Mouse (Mus musculus): ENCODE data around the gene Mia2.

Mia2 gene

DNA sequence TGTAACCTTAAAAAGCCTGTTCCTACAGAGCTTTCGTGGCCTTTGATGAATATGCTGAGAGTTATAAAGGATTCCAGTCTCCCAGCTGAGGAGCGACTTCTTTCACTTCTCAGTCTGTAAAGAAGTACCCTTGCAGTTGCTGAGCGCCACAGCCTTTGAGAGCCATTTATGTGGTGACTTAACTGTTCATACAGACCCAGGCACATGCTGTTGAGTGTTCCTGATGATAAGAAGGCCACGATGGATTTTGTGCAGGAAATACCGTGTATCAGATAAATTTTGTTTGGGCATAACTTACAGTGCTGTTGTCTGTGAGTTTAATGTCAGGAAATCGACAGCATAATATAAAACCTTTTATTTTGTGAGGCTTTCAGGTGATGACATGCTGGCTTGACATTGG lies 68.9 kb downstream of the Mia2 start:
- DNase-seq (ENCODE audit: low read depth, low spot score), result no peak

DNA sequence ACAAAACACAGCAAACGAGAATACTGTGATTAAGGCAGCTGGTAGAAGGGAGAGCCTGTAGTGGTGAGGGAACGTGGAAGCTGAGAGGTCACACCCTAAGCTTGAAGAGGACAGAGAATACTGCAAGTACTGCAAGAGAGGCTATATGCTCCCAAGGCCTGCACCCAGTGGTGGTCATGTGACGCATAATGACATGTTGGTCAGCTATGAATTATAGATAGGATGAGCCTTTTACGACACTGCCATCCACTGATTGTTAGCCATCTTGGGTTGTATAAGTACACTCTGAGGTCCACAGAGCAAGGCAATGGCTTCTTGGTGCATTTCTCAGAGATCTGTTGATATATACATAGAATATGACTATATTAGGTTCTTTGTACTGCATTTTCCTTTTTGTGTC lies 71.0 kb downstream of the Mia2 start:
- DNase-seq (ENCODE audit: low read depth, low spot score), result no peak

DNA sequence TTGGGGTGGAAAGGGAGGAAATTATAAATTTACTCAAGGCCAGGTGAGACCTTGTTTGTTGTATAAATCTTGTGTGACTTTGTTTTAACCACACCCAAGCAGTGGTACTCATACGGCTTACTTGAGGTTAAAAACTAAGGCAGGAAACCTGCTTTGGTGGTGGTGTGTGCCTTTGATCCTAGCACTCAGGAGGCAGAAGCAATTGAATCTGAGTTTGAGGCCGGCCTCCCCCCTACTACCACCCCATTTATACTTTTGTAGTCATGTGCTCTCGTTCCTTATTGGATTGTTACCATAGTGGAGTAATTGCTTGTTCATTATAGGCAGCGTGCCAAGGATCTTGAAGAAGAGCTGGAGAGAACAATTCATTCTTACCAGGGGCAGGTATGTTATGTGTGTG lies 74.3 kb downstream of the Mia2 start:
- DNase-seq (ENCODE audit: low read depth, low spot score), result no peak

DNA sequence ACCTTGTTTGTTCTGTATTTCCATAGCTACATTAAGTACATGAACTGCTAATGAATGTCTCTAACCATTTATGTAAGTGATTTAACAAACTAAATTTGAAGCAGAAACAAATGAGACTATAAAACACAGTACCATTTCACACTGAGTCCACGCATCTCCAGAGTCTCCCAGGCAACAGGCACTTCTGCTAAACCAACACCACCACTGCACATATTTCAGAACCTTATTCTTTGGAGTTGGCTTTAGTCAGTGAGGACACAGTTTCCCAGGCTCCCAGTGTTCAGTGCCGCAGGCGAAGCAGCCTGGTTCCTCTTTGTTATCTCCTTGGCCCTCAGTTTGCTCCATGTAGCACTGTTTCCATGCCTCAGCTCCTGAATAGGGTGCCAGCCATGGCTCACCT lies 82.2 kb downstream of the Mia2 start:
- DNase-seq (ENCODE audit: low read depth, low spot score), result no peak

DNA sequence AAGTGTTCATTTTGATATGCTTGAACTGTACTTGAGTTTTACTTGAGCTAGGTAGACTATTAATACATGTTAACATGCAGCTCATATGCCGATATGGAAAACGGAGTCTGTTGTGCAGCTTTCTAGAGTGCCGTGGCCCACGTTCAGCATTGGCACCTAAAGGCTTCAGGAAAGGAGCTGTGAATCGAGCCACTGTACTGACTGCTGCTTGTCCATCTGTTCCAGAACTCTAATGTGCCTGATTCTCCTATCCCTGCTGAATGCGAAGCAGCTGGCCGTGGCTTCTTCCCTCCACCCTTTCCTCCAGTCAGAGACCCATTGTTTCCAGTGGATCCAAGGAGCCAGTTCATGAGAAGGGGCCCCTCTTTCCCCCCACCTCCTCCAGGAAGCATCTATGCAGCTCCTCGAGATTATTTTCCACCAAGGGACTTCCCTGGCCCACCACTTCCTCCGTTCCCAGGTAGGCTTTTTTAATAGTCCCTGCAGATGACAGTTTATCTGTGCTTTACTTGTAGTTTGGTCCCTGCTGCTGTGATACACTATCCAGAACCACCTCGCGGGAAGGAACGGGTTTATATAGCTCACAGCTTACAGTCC lies 92.6 kb downstream of the Mia2 start:
- no peak for DNase-seq (ENCODE audit: low read depth, low spot score)

DNA sequence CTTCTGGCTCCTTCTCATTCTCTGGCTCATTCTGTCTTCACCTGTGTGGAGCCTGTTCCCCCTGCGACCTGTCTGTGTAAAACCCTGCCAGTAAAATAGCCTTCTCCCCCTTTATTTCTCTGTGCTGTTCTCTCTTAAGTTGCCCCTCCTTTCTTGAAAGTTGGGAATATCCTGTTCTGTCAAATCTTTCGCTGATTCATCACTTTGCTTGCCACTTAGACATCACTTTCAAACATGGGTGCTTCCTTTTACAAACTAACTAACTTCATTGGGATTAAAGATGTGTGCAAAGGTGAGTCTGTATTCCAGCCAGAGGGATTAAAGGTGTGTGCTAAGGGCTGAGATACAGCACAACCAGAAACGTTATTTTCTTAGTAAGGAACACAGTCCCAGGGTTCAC lies 98.0 kb downstream of the Mia2 start:
- DNase-seq (ENCODE audit: low read depth, low spot score), result no peak

DNA sequence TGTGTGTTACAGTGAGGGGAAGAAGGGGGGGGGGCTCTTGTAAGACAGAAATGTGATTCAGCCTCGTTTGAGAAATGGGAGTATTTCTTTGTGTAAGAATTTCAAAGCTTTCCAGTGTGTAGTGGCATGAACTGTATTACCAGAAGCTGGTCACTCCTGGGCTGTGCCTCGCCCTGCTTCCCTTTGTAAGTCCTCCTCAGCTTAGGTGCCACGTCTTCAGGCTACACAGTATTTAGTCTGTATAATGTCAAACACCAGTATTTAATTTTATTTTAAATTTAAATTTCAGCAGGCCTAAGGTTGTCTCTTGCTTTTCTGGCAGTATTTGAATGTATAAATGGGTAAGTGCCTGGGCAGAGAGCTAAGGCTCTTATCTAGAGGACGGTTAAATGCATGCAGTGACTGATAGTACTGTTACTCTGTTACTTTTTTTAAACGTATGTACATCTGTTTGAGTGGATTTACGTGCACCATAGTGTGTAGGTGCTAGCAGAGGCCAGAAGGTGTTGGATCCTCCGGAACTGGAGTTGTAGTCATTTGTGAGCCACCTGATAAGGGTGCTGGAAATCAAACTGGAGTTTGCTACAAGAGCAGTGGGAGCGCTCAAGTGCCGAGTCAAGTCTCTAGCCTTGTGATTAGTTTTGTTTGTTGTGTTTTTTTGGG lies 98.9 kb downstream of the Mia2 start:
- DNase-seq (ENCODE audit: low read depth, low spot score), result no peak

DNA sequence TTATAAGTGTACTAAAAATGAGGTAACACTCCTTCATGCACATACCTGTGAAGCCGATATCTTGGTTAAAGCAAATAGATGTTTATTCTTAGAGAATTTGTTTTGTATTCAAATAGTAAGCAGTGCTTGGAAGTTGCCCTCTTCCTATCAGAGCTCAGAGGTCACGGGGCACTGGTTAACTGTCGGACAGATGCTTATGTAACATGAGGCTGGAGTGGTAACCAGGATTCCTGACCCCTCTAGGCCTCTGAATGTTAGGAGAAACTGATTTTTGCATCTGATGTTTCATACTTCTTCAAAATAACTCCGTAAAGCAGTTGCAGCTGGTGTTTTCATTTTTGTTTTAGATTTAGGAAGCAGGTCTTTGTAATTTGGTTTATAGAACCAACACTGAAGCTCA lies 99.5 kb downstream of the Mia2 start:
- DNase-seq (ENCODE audit: low read depth, low spot score), result no peak

DNA sequence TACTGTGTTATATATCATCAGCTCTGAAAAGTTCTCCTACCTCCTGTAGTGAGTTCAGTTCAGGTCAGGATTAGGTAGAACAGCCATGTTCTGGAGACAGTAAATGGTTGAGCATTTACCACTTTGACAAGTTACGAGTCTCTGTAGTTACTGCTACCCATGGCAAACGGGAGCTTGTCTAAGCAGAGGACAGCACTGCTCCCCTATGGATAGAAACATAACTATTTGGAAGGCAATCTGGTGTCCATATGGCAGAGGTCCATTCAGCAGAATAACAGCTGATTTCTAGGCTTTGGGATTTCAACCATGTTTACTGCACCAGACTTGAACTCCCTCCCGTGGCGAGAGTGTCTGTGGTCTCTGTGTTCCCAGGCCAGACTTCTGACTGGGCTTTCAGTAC lies 100.3 kb downstream of the Mia2 start:
- DNase-seq (ENCODE audit: low read depth, low spot score), result no peak

DNA sequence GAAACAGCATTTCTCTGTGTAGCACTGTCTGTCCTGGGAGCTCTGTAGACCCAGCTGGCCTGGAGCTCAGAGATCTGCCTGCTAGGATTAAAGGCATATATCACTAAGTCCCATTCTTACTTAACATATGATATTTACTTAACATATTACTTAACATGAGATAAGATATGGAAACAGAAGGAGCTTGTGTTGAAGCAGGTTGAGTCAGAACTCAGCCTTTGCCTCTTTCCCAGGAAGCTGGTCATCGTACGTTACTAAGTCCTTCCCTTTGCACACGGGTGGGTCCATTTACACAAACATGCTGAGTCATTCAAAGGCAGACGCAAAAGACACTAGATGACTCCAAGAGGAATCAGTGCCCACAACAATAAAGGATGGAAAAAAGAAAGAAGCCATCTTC lies 103.2 kb downstream of the Mia2 start:
- no peak for DNase-seq (ENCODE audit: low read depth, low spot score)

DNA sequence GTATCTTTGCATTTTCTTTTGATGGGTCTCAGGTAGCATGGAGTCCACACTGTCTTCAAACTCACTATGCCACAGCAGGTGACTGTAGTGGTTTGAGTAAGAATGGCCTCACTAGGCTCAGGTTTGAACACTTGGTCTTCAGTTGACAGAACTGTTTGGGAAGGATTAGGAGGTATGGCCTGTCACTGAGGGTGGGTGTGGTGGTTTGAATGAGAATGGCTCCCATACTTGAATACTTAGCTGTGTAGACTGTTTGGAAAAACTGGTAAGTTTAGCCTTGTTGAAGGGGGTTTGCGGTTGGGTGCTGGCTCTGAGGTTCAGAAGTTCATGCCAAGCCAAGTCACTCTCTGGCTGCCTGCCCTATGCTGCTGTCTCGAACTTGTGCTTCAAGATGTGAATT lies 103.8 kb downstream of the Mia2 start:
- no peak for DNase-seq (ENCODE audit: low read depth, low spot score)

DNA sequence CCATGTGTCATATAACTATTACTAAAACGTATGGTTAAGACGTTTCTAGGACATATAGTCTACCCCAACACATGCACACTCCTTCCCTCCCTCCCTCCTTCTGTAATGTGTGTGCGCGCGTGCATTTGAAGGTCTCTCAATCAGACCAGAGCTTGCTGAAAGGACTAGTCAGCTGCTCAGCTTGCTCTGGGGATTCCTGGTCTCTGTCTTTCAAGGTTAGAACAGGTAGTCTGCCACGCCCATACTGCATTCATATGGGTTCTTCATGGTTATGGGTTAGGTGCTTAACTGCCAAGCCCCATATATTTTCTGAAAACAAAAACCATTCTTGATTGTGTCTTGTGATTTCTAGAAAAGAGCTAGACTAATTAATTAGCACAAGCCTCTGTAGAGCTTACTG lies 110.0 kb downstream of the Mia2 start:
- no peak for DNase-seq (ENCODE audit: low read depth, low spot score)

DNA sequence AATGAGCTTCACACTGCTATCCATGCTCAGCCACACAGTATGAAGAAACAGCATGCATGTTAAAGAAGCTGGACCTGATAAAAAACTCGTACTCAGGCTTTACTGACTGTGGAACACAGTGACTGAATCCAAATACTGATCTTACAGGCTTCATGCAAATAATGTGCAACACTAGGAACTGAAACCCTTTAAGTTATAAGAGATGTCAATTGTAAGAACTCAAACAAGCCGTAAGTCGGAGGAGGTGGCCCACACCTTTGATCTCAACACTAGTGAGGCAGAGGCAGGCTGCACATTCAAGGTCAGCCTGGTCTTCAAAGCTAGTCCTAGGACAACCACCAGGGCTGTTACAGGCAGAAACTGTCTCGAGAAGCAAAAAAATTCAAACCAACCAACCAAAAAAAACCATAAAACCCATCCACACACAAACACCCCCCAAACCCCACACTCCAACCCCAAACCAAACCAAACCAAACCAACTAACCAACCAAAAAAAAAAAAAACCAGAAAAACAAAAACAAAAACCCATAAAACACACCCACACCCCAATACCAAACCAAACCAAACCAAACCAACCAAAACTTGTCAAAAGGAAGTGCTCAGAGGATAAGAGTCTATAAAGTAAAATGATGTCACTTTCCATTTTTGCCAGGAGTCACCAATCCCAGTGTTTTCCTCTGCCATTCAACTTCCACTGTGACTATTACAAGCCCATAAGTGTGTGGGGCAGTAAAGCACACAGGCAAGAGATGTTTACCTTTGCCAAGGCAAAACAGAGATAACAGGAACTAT lies 110.8 kb downstream of the Mia2 start:
- no peak for DNase-seq (ENCODE audit: low read depth, low spot score)

DNA sequence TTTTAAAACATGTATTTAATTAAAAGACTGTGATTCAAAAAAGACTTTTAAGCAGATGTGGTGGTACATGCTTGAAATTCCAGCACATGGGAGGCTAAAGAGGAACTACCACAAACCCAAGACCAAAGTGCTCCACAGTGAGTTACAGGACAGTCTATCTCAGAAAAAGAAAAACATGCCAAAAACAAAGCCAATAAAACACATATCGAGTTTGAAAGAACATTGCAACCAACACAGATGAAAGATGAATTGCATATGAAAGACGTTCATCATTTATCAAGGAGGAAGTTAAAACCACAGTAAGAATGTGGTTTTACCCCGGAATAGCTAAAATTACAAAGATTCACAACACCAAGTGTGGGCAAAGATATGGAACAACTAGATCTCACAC lies 111.4 kb downstream of the Mia2 start:
- DNase-seq (ENCODE audit: low read depth, low spot score), result no peak

DNA sequence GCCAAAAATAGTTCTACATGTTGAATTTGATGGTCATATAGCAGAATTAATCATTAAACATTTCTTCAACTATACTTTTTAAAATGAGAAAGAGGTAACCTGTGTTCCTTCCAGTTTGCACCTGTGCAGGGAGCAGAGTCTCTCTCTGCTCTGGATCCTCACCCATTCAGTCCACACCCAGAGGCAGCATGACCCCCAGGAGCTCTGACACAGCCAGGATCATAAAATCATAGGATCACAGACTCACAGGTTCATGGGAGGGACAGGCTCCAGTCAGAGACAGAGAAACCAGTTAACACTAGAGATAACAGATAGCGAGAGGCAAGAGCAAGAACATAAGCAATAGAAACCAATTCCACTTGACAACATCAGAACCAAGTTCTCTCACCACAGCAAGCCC lies 112.2 kb downstream of the Mia2 start:
- DNase-seq (ENCODE audit: low read depth, low spot score), result no peak

DNA sequence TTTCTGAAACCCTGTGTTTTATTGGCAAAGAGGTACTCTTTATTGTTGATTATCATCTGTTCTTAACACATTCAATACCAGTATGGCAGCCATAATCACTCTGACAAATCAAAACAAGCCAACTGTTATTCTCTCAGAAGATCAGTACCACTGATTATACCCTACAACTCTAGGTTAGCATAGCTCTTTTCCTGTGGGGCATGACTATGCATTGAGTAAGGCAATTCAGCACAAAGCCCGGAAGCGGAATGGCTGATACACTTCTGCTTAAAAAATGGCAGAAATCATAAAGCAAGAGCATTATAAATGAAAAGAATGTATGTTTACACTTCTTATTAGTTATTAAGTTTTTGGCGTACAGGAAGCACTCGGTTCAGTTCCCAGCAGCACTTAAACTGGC lies 120.6 kb downstream of the Mia2 start:
- no peak for DNase-seq (ENCODE audit: low read depth, low spot score)

DNA sequence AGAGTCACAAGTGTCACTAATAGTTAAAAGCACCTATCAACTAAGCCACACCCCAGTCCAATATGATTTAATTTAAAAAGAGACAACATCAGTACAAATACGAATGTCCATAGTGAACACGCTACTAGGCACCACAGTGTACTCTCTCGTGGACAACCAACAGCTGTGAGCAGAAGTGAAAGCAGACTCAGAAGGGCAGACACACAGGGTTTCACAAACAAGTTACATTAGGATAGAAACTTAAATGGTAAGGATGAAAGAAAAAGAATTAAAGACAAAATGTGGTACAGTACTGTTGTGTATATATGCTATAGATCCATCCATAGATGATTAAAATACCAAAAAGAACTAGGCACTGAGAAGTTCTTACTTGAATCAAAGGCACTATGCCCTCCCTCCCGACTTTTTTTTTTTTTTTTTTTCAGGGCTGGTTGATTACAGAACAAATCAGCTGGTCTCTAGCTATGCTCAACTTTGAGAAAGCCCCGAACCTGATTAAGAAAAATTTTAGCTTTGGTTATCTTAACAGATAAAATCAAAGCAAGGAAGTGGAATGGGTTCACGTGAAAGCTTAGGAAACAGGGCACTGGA lies 121.2 kb downstream of the Mia2 start:
- DNase-seq (ENCODE audit: low read depth, low spot score), result no peak

DNA sequence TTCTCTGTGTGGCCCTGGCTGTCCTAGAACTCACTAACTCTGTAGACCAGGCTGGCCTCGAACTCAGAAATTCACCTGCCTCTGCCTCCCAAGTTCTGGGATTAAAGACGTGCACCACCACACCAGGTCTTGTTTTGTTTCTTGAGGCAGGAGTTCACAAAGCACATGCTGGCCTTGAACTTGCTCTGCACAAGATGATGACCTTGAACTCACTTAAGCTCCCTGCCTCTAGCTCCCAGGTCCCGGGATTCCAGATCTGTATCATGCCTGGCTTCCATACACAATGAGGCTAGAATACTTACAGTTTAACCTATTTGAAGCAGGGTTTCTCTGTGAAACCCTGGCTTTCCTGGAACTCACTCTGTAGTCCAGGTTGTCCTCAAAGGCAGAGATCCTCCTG lies 121.7 kb downstream of the Mia2 start:
- no peak for DNase-seq (ENCODE audit: low read depth, low spot score)

DNA sequence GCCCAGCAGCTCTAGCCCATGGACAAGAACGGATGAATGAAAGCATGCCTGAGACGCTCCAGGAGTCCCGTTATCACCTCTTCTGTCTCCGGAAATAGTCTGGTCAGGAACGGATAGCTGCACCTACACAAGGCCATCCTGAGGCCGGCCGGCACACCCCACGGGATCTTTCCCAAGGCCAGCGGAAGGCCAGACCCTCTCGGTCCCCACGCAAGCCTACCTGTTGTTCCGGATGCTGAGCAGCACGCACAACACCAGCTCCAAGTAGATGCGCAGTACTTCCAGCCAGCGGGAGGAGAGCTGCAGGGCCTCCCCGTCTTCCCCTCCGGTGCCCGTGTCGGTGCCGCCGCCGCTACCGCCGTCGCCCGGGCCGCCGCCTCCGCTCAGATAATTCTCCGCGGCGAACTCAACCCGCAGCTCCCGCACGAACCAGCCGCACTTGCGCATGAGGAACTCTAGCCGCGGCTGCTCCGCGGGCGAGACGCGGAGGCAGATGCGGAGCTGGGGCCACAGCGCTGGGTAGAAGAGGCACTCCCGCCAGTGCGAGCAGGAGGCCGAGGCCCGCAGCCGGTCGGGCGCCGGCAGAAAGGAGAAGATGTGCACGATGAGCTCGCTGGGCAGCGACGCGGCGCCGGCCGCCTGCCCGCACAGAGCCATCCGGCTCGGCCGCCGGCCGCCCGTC lies 123.2 kb downstream of the Mia2 start:
- no peak for DNase-seq (ENCODE audit: low read depth, low spot score)

DNA sequence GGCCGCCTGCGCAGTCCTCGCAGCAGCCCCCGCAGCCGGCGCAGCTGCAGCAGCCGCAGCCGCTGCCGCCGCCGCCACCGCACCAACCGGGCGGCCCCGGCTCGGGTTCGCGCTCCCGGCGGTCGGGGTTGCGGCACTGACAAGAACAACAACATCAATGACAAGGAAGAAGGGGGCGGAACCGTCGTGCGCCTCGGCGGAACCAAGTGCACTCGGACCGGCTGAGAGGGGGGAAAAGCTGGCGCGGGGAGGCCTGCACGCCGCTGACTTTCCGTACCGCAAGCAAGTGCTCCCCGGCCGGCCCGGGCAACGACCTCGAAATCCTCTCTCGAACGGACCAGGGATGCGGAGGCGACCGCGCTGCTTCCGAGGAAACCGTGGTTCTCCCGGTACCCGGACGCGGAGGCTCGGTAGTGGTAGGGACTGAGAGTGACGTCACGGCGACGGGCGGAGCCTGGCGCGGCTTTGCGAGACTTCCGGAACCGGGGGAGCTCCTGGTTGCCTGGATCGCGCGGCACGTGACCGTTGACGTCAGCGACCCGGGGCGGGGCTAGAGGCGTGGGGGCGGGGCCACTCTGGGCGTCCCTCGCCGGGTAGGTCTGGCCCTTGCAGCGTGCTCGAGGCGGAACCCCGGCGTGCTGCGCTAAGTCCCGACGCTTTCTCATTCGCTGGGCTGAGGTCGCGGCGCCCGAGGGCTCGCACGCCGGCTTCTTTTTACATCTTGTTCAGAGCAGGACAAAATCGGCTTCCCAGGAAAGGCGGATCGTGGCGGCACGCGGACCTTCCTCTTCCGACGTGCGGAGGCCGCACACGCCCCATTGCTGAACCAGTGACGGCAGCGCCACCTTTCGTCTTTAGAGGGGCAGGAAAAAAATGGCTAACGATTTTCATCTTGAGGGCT lies 124.0 kb downstream of the Mia2 start, which contains the start of gene Fbxo33:
Fbxo33 (minus strand) TSS at position 401 of the 901 bp plus-strand sequence.
- DNase-seq (ENCODE audit: low read depth, low spot score), result peak; percentile 95

DNA sequence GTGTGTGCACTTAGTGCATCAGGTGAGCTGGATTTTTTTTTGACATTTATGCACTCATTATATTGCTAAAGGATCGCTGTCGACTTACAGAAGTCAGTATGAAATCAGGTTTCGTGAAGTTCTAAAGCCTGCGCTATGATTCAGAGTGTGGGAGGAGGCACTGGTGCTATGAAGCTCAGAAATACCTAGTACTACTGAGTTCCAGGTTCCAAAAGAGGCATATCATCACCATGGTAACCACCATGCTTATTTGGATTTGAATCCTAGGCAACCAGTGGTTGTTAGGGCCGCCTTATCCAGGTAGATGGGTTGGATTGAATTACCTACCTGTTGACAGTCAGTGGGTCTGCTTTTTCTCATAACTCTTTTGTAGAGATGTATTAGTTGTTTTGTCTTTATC lies 132.8 kb downstream of the Mia2 start:
- no peak for DNase-seq (ENCODE audit: low read depth, low spot score)
